17 mouse cellular contexts compared by ENCODE assay signal in genomic region chr9:29209243-29209642, GRCm38 (mm10).
"Had no signal": no experiment of that assay in that cellular context is flagged by ENCODE, and none has a peak within 500 bp of the region (broad histone marks: within the 10 kb centered on the region; RNA-seq: fewer than 3 reads in every experiment).

No protein-coding gene starts in this region.

- H3K4me1 ChIP-seq: limb, embryonic 12.5 days; liver, embryonic 13.5 days; lung, embryonic 15.5 days; megakaryocyte, embryonic 14.5 days had no signal

- H3K9me3 ChIP-seq: limb, embryonic 12.5 days; liver, embryonic 13.5 days; lung, embryonic 15.5 days; midbrain, embryonic 15.5 days had no signal

- H3K4me2 ChIP-seq: limb, embryonic 12.5 days; liver, embryonic 13.5 days; lung, embryonic 15.5 days; midbrain, embryonic 11.5 days; midbrain, embryonic 15.5 days had no signal

- H3K9ac ChIP-seq: limb, embryonic 12.5 days; liver, embryonic 13.5 days; liver, postnatal 0 days; lung, embryonic 15.5 days; midbrain, embryonic 15.5 days had no signal

- H3K36me3 ChIP-seq: limb, embryonic 12.5 days; liver, embryonic 13.5 days; lung, embryonic 15.5 days; midbrain, embryonic 15.5 days had no signal

- H3K4me3 ChIP-seq: layer of hippocampus, adult 2 months; limb, embryonic 12.5 days; liver, embryonic 13.5 days; lung, embryonic 15.5 days; megakaryocyte, embryonic 14.5 days; midbrain, embryonic 15.5 days had no signal

- DNase-seq: kidney, postnatal 10 days; kidney, postnatal 4 days; liver; liver, embryonic 13.5 days; liver, postnatal 0 days; lung, postnatal 14 days; right cerebral cortex, adult 18-20 months; spleen, adult 18-20 months; thymus, adult 18-20 months; thymus, postnatal 14 days had no signal

- ATAC-seq: liver, postnatal 0 days; midbrain, embryonic 15.5 days had no signal

- H3K27ac ChIP-seq: layer of hippocampus, adult 2 months; limb, embryonic 12.5 days; liver, embryonic 13.5 days; lung, embryonic 15.5 days; macrophage; midbrain, embryonic 15.5 days had no signal

- H3K27me3 ChIP-seq: liver, embryonic 13.5 days; lung, embryonic 15.5 days; megakaryocyte, embryonic 14.5 days; midbrain, embryonic 15.5 days had no signal
